Mouse (Mus musculus) CH12.LX (cell line): ENCODE measurements at regions not wholly inside any gene's neighbourhood (a gene's known extent, or its start where the extent isn't known, plus 50 kb on each side); places are given as distances from the start of the nearest gene placed in this dataset.

Experiments
- DNase-seq: peaks from one replicate; pipeline ENCODE4 v3.0.0-alpha.2; 2013; ENCODE audit errors: extremely low read depth
- H3K27ac ChIP-seq: 2 replicates; pipeline ENCODE4 v1.5.1; 2012; ENCODE audit warnings: low read depth, mild to moderate bottlenecking, control low read depth, moderate library complexity; ENCODE audit not compliant: insufficient read depth
- H3K27me3 ChIP-seq: replicated peaks from 2 replicates; pipeline ENCODE3; 2012; ENCODE audit warnings: inconsistent platforms
- H3K36me3 ChIP-seq, 2 experiments: replicated peaks in 1 of 2; 2 replicates each; pipeline versions ENCODE3 to v1.6.1; 2012; ENCODE audit warnings: inconsistent platforms in 1 of 2, low read length in 1 of 2, mild to moderate bottlenecking in 1 of 2, mixed read lengths in 1 of 2, moderate library complexity in 1 of 2; ENCODE audit not compliant: control insufficient read depth in 1 of 2, insufficient read depth in 1 of 2
- H3K4me1 ChIP-seq, 2 experiments: 2 replicates each; pipeline ENCODE4 v1.6.1; 2012; ENCODE audit warnings: inconsistent platforms in 1 of 2, moderate library complexity in 1 of 2; ENCODE audit not compliant: insufficient read depth in 2 of 2, control insufficient read depth in 1 of 2
- H3K4me2 ChIP-seq: 2 replicates; pipeline ENCODE4 v1.6.1; 2012; ENCODE audit warnings: low read depth, mild to moderate bottlenecking, control low read depth; ENCODE audit not compliant: poor library complexity, insufficient read depth, severe bottlenecking
- H3K4me3 ChIP-seq, 3 experiments: fragments of 150-350 bp in 1 of 3; sonication (generic) in 1 of 3; replicated peaks in 1 of 3; 2 replicates each; pipeline versions ENCODE3 to v1.5.1; 2011 to 2012; ENCODE audit warnings: low read depth in 2 of 3, low read length in 2 of 3, mild to moderate bottlenecking in 2 of 3, moderate library complexity in 2 of 3, control low read depth in 1 of 3, improper control_type of control experiment in 1 of 3, inconsistent platforms in 1 of 3, mixed read lengths in 1 of 3; ENCODE audit not compliant: poor library complexity in 1 of 3
- H3K79me2 ChIP-seq: replicated peaks from 2 replicates; pipeline ENCODE4 v1.6.1; 2012; ENCODE audit warnings: mild to moderate bottlenecking, moderate library complexity; ENCODE audit not compliant: control insufficient read depth, poor library complexity, insufficient read depth, severe bottlenecking; ENCODE audit errors: extremely low read depth
- H3K9ac ChIP-seq: 2 replicates; pipeline ENCODE4 v1.6.1; 2012; ENCODE audit warnings: low read depth, mild to moderate bottlenecking, control low read depth, moderate library complexity; ENCODE audit not compliant: insufficient read depth
- H3K9me3 ChIP-seq: replicated peaks from 2 replicates; pipeline ENCODE3; 2012; ENCODE audit warnings: low read length, inconsistent platforms, mixed read lengths
- BHLHE40 ChIP-seq: IDR thresholded peaks from 2 replicates; pipeline ENCODE4 v1.6.1; 2011; ENCODE audit warnings: mild to moderate bottlenecking, low read depth, low read length, improper control_type of control experiment
- CHD1 ChIP-seq: IDR thresholded peaks from 2 replicates; pipeline ENCODE4 v1.6.1; 2012; ENCODE audit warnings: low read depth, low read length, improper control_type of control experiment, inconsistent platforms
- CHD2 ChIP-seq: IDR thresholded peaks from 2 replicates; pipeline ENCODE4 v1.6.1; 2011; ENCODE audit warnings: low read length, improper control_type of control experiment
- ELF1 ChIP-seq: IDR thresholded peaks from 2 replicates; pipeline ENCODE4 v1.6.1; 2014; ENCODE audit warnings: low read depth, mild to moderate bottlenecking, inconsistent platforms, low read length, improper control_type of control experiment
- EP300 ChIP-seq: IDR thresholded peaks from 2 replicates; pipeline ENCODE4 v1.6.1; 2011; ENCODE audit warnings: low read length, improper control_type of control experiment
- ETS1 ChIP-seq: conservative IDR thresholded peaks from 2 replicates; pipeline ENCODE4 v1.6.1; 2012; ENCODE audit warnings: low read depth, mild to moderate bottlenecking, inconsistent platforms, low read length, improper control_type of control experiment, moderate library complexity
- JUN ChIP-seq: IDR thresholded peaks from 2 replicates; pipeline ENCODE4 v1.6.1; 2011; ENCODE audit warnings: low read depth, mild to moderate bottlenecking, low read length, improper control_type of control experiment, moderate library complexity; ENCODE audit not compliant: insufficient read depth
- JUND ChIP-seq: conservative IDR thresholded peaks from 2 replicates; pipeline ENCODE4 v1.6.1; 2011; ENCODE audit warnings: low read depth, low read length, improper control_type of control experiment
- MAZ ChIP-seq: IDR thresholded peaks from 2 replicates; pipeline ENCODE4 v1.6.1; 2012; ENCODE audit warnings: low read depth, mild to moderate bottlenecking, inconsistent platforms, low read length, improper control_type of control experiment, moderate library complexity
- MXI1 ChIP-seq: IDR thresholded peaks from 2 replicates; pipeline ENCODE4 v1.6.1; 2011; ENCODE audit warnings: mild to moderate bottlenecking, low read depth, low read length, improper control_type of control experiment
- MYC ChIP-seq: IDR thresholded peaks from 2 replicates; pipeline ENCODE4 v1.6.1; 2011; ENCODE audit warnings: low read depth, mild to moderate bottlenecking, improper control_type of control experiment, low read length
- NELFE ChIP-seq: IDR thresholded peaks from 2 replicates; pipeline ENCODE4 v1.6.1; 2011; ENCODE audit warnings: low read depth, low read length, improper control_type of control experiment
- NRF1 ChIP-seq: IDR thresholded peaks from 2 replicates; pipeline ENCODE4 v1.6.1; 2014; ENCODE audit warnings: low read depth, mild to moderate bottlenecking, inconsistent platforms, low read length, improper control_type of control experiment, moderate library complexity
- PAX5 ChIP-seq: IDR thresholded peaks from 2 replicates; pipeline ENCODE4 v1.6.1; 2012; ENCODE audit warnings: low read length, inconsistent platforms, mixed read lengths
- POLR2AphosphoS2 ChIP-seq: IDR thresholded peaks from 2 replicates; pipeline ENCODE4 v1.6.1; 2011; ENCODE audit warnings: low read depth, low read length, improper control_type of control experiment
- RAD21 ChIP-seq: IDR thresholded peaks from 2 replicates; pipeline ENCODE4 v1.6.1; 2011; ENCODE audit warnings: low read depth, mild to moderate bottlenecking, low read length, improper control_type of control experiment, moderate library complexity
- RCOR1 ChIP-seq: conservative IDR thresholded peaks from 2 replicates; pipeline ENCODE4 v1.6.1; 2012; ENCODE audit warnings: low read depth, mild to moderate bottlenecking, inconsistent platforms, low read length, improper control_type of control experiment
- SMC3 ChIP-seq: IDR thresholded peaks from 2 replicates; pipeline ENCODE4 v1.6.1; 2011; ENCODE audit warnings: low read depth, low read length, improper control_type of control experiment
- UBTF ChIP-seq: IDR thresholded peaks from 2 replicates; pipeline ENCODE4 v1.6.1; 2012; ENCODE audit warnings: low read depth, mild to moderate bottlenecking, inconsistent platforms, low read length, improper control_type of control experiment, moderate library complexity
- USF2 ChIP-seq: conservative IDR thresholded peaks from 2 replicates; pipeline ENCODE4 v1.6.1; 2011; ENCODE audit warnings: low read depth, low read length, improper control_type of control experiment
- ZC3H11A ChIP-seq: IDR thresholded peaks from 2 replicates; pipeline ENCODE4 v1.6.1; 2012; ENCODE audit warnings: low read depth, mild to moderate bottlenecking, inconsistent platforms, low read length, improper control_type of control experiment
- ZMIZ1 ChIP-seq: IDR thresholded peaks from 2 replicates; pipeline ENCODE4 v1.6.1; 2012; ENCODE audit warnings: low read depth, mild to moderate bottlenecking, inconsistent platforms, low read length, improper control_type of control experiment
- dilution Hi-C: fragments of 300-500 bp; cut with MboI; formaldehyde crosslinking; loops from 2 replicates; pipeline ENCODE4 v1.14.3; 2020; ENCODE audit warnings: low sequenced_read_pairs; ENCODE audit not compliant: extremely low pct_unique_long_range_greater_than_20kb, extremely low pct_ligation_motif_present
- in situ Hi-C: fragments of 300-500 bp; cut with MboI; formaldehyde crosslinking; loops from 3 replicates; pipeline ENCODE4 v1.14.3; 2019; ENCODE audit warnings: low sequenced_read_pairs, low pct_ligation_motif_present, low pct_unique_long_range_greater_than_20kb, mixed read lengths

- Histone ChIP-seq H3K9ac (no peak overlapping the region), H3K27me3 (no peaks in the 10 kb centered on the region), H3K4me1 (no peaks in the 10 kb centered on the region), H3K27ac (no peak overlapping the region), H3K4me2 (no peak overlapping the region), H3K4me3 (no peak overlapping the region), H3K79me2 (no peaks in the 10 kb centered on the region), H3K9me3 (peaks cover 3% of the 10 kb centered on the region), H3K36me3 (no peaks in the 10 kb centered on the region)
- dilution Hi-C loops: no loop called here
- in situ Hi-C loops: no loop called here
- no peak for TF ChIP-seq RAD21
- no peak for TF ChIP-seq CHD1
- no peak for DNase-seq
Measured at GRCm38 (mm10) chr17:59279811-59280210, 266.6 kb upstream of the Nudt12 start.

DNA sequence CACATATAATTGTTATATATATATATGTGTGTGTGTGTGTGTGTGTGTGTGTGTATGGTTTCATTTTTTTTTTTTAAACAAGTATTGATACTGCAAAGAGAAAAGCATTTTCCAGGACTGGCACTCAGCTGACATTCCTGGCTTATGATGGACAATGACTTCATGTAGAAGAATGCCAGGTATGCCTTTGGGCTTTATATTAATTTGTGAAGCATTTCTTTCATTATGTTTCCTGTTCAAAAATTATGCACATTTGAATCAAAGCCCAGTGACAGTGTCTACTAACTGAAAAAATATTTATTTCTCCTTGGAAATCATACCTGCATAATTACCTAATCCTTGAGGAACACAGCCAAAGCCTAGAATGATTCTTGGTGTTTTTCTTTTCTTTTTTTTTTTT, 256.4 kb upstream of the Nudt12 start:
- no peaks in the 10 kb centered on the region for H3K27me3 ChIP-seq
- H3K9me3 ChIP-seq: peaks cover 1% of the 10 kb centered on the region
- H3K27ac ChIP-seq: no peak overlapping the region
- dilution Hi-C loops (no loop called here), in situ Hi-C loops (no loop called here)
- no peak overlapping the region for H3K4me3 ChIP-seq
- H3K9ac ChIP-seq: no peak overlapping the region
- no peak overlapping the region for H3K4me2 ChIP-seq
- H3K4me1 ChIP-seq: no peaks in the 10 kb centered on the region
- H3K79me2 ChIP-seq: no peaks in the 10 kb centered on the region
- no peak for DNase-seq
- no peaks in the 10 kb centered on the region for H3K36me3 ChIP-seq
- TF ChIP-seq ETS1: no peak
- no peak for TF ChIP-seq PAX5

- H3K4me3 ChIP-seq: no peak overlapping the region
- DNase-seq: no peak
- H3K9ac ChIP-seq: no peak overlapping the region
- TF ChIP-seq MAZ: no peak
- no peak for TF ChIP-seq ETS1
- no peak for TF ChIP-seq ZMIZ1
- TF ChIP-seq UBTF: no peak
- no peak for TF ChIP-seq MYC
- TF ChIP-seq MXI1: no peak
- TF ChIP-seq NELFE: no peak
- no peak for TF ChIP-seq POLR2AphosphoS2
- no peak for TF ChIP-seq BHLHE40
- TF ChIP-seq ZC3H11A: no peak
- no peak for TF ChIP-seq NRF1
- no peak for TF ChIP-seq ELF1
- TF ChIP-seq USF2: no peak
- no peak for TF ChIP-seq JUN
- no peak for TF ChIP-seq SMC3
- no peak for TF ChIP-seq JUND
- no peak for TF ChIP-seq EP300
- TF ChIP-seq RCOR1: no peak
- TF ChIP-seq CHD2: no peak
- H3K27ac ChIP-seq: no peak overlapping the region
- H3K27me3 ChIP-seq: no peaks in the 10 kb centered on the region
- no peaks in the 10 kb centered on the region for H3K4me1 ChIP-seq
- in situ Hi-C loops (no loop called here), dilution Hi-C loops (no loop called here)
- H3K36me3 ChIP-seq: no peaks in the 10 kb centered on the region
- peaks cover 2% of the 10 kb centered on the region for H3K9me3 ChIP-seq
- no peaks in the 10 kb centered on the region for H3K79me2 ChIP-seq
- H3K4me2 ChIP-seq: no peak overlapping the region
Measured at GRCm38 (mm10) chr17:59249000-59249399, 235.8 kb upstream of the Nudt12 start.
